ENCODE assay signal across 15 mouse cellular contexts in genomic region chr17:83337051-83337898, GRCm38 (mm10). TPM values are rescaled to one million over a fixed set of nuclear protein-coding genes. Genes with fewer than 3 reads are reported as not detected.
DNase-seq lines count a peak whose midpoint lies in the region; ATAC-seq and TF ChIP-seq lines count a peak whose summit lies in the region.
"Had no signal": no experiment of that assay in that cellular context is flagged by ENCODE, and none has a peak within 500 bp of the region (broad histone marks: within the 10 kb centered on the region; RNA-seq: fewer than 3 reads in every experiment).

No protein-coding gene starts in this region.

- 0 out of 2 replicates have a peak, but pooled peaks have one; percentile 11 for TF ChIP-seq CTCF in kidney, adult 2 months (conservative IDR thresholded peaks at IDR 0.05; ENCODE audit: insufficient read depth, insufficient read length, low read depth, low read length)
- no peak for TF ChIP-seq CTCF in thymus, adult 2 months (IDR thresholded peaks at IDR 0.05; ENCODE audit: borderline replicate concordance, control insufficient read depth, extremely low read depth, insufficient read depth, low read length, poor library complexity)

- no peaks in the 10 kb centered on the region for H3K36me3 ChIP-seq in kidney, adult 2 months (ENCODE audit: control insufficient read depth, insufficient read depth, low read length)
- no peaks in the 10 kb centered on the region for H3K36me3 ChIP-seq in thymus, adult 2 months (ENCODE audit: control insufficient read depth, insufficient read depth, low read length)
- H3K36me3 ChIP-seq in hindbrain, embryonic 10.5 days, result no peaks in the 10 kb centered on the region
- H3K36me3 ChIP-seq: limb, embryonic 10.5 days; midbrain, embryonic 12.5 days; neural tube, embryonic 12.5 days had no signal

- ATAC-seq in granulocyte monocyte progenitor cell, adult 5-6 weeks (replicated peaks; ENCODE audit: poor library complexity, severe bottlenecking), result 0 out of 2 replicates have a peak, but pooled peaks have one; percentile 37
- ATAC-seq in activated CD4-positive, CD25-positive, alpha-beta regulatory T cell, adult 4 months, result no peak

- WGBS in kidney, adult 2 months, result 73% methylated on average over 13 of the region's 13 CpGs
- 84% methylated on average over 13 of the region's 13 CpGs for WGBS in thymus, adult 2 months
- 78% methylated on average over 13 of the region's 13 CpGs for WGBS in hindbrain, embryonic 10.5 days

- H3K4me1 ChIP-seq in kidney, adult 2 months (ENCODE audit: control insufficient read depth, insufficient read depth, low read length), result no peaks in the 10 kb centered on the region
- no peaks in the 10 kb centered on the region for H3K4me1 ChIP-seq in thymus, adult 2 months (replicated peaks; ENCODE audit: control insufficient read depth, insufficient read depth, low read length)
- H3K4me1 ChIP-seq in hindbrain, embryonic 10.5 days (replicated peaks), result 0 out of 2 replicates have a peak, but pooled peaks cover 14% of the 10 kb centered on the region
- H3K4me1 ChIP-seq: midbrain, embryonic 12.5 days; neural tube, embryonic 12.5 days had no signal

- H3K4me3 ChIP-seq in kidney, adult 2 months (ENCODE audit: insufficient read depth, low read depth, low read length), result no peak overlapping the region
- no peak overlapping the region for H3K4me3 ChIP-seq in thymus, adult 2 months (ENCODE audit: control insufficient read depth, insufficient read depth, low read length)
- H3K4me3 ChIP-seq in hindbrain, embryonic 10.5 days, result no peak overlapping the region
- H3K4me3 ChIP-seq: limb, embryonic 10.5 days; midbrain, embryonic 12.5 days; neural tube, embryonic 12.5 days had no signal

- DNase-seq in kidney, adult 2 months, result no peak
- no peak for DNase-seq in kidney, postnatal 10 days
- peak; percentile 37 for DNase-seq in thymus, postnatal 4 days
- DNase-seq in thymus, adult 2 months, result no peak
- DNase-seq in hindbrain, embryonic 10.5 days (ENCODE audit: low spot score), result no peak
- DNase-seq: cerebellum, adult 9-11 months; kidney, adult 9 months; layer of hippocampus, adult 9-11 months; spleen, adult 18-20 months; thymus, adult 18-20 months had no signal

- no peaks in the 10 kb centered on the region for H3K9me3 ChIP-seq in hindbrain, embryonic 10.5 days
- H3K9me3 ChIP-seq: limb, embryonic 10.5 days; midbrain, embryonic 12.5 days; neural tube, embryonic 12.5 days had no signal

- no peaks in the 10 kb centered on the region for H3K27me3 ChIP-seq in kidney, adult 2 months (replicated peaks; ENCODE audit: control insufficient read depth, insufficient read depth, low read length)
- no peaks in the 10 kb centered on the region for H3K27me3 ChIP-seq in thymus, adult 2 months (ENCODE audit: control insufficient read depth, insufficient read depth, low read length)
- H3K27me3 ChIP-seq in hindbrain, embryonic 10.5 days (ENCODE audit: insufficient read depth, poor library complexity, severe bottlenecking), result no peaks in the 10 kb centered on the region
- H3K27me3 ChIP-seq: midbrain, embryonic 12.5 days; neural tube, embryonic 12.5 days had no signal

- no peak for TF ChIP-seq POLR2A in kidney, adult 2 months (IDR thresholded peaks at IDR 0.05; ENCODE audit: low read depth, low read length)
- TF ChIP-seq POLR2A in thymus, adult 2 months (IDR thresholded peaks at IDR 0.05; ENCODE audit: control insufficient read depth, extremely low read depth, insufficient read depth, low read length, poor library complexity), result no peak

- H3K27ac ChIP-seq in kidney, adult 2 months (ENCODE audit: insufficient read depth, low read depth, low read length), result no peak overlapping the region
- H3K27ac ChIP-seq in thymus, adult 2 months (ENCODE audit: control insufficient read depth, insufficient read depth, low read length), result no peak overlapping the region
- H3K27ac ChIP-seq in hindbrain, embryonic 10.5 days, result no peak overlapping the region
- H3K27ac ChIP-seq: limb, embryonic 10.5 days; midbrain, embryonic 12.5 days; neural tube, embryonic 12.5 days had no signal

RNA-seq across cellular contexts. Expression of gene Eml4, which starts 13.5 kb away (rescaled TPM):
- 6.1 and 7.1 TPM in 2 replicates for polyA plus RNA-seq in kidney, adult 2 months (2012; rRNA removed)
- polyA plus RNA-seq in thymus, adult 2 months (2012; rRNA removed), result 13.0 and 14.6 TPM in 2 replicates
- 33.7 and 42.4 TPM in 2 replicates for total RNA-seq in granulocyte monocyte progenitor cell, adult 5-6 weeks (2014; fragmentation: Nextera tagmentation)
- 82.3 and 87.2 TPM in 2 replicates for total RNA-seq in granulocyte monocyte progenitor cell, adult 5-6 weeks (2017)
- 10 to 100 TPM; 14.0 to 15.2 TPM for polyA plus RNA-seq in activated CD4-positive, CD25-positive, alpha-beta regulatory T cell, adult 4 months (2017; shearing (Covaris generic))
- polyA plus RNA-seq in hindbrain, embryonic 10.5 days (2016; fragmentation: Nextera tagmentation; extraction: Ambion mirVana), result 37.6 and 43.6 TPM in 2 replicates
